Mouse (Mus musculus) liver, postnatal 0 days (tissue): ENCODE measurements around the gene Bahcc1.

Source experiments
- CTCF ChIP-seq: sonication (generic); IDR thresholded peaks from 2 replicates; pipeline ENCODE4 v1.5.1; 2016; ENCODE audit warnings: antibody characterized with exemption, low read depth
- EP300 ChIP-seq: IDR thresholded peaks from 2 replicates; pipeline ENCODE4 v1.6.1; 2016; ENCODE audit warnings: antibody characterized with exemption, low read depth, mild to moderate bottlenecking

GRCm38 (mm10) chr11:120317456-120317855 lies 84.7 kb downstream of the Bahcc1 start:
- TF ChIP-seq CTCF (no peak), EP300 (no peak)
